Mouse (Mus musculus): Measurements from ENCODE around the gene Ezh2.
"Not testable (repeated sequence)": the region's sequence is repeated elsewhere in the genome, so short reads cannot be mapped to it uniquely, and the experiment has no call there.

GRCm38 (mm10) chr6:47587332-47587731 is 7.8 kb downstream of the Ezh2 start:
- TF ChIP-seq POLR2A (IDR thresholded peaks at IDR 0.05; ENCODE audit: insufficient read depth, low read length); CTCF (IDR thresholded peaks at IDR 0.05; ENCODE audit: low read depth, low read length): not testable (repeated sequence)

Data from ES-Bruce4 (cell line).